ENCODE assay signal across 8 mouse cellular contexts in the genomic region with DNA sequence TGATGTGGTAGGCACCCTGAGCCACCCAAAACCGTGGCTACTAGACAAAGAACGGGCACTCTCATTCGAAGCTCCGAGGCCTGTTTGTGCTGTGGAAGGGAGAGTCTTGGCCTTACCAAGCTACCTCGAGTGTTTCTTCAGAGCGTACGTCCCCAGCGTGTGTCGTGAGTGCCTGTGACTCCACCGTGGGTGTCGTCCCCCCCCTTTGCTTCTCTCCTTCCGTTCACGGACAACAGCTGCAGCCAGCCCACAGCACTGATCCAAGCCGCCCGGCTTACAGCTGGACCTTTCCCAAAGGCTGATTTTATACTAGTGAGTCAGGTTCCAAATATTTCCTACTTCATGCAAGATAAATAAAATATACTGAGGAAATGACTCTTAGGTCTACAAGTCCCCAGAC.
DNase-seq lines count a peak whose midpoint lies in the region; ATAC-seq lines count a peak whose summit lies in the region.

No protein-coding gene starts in this region.

- 79% methylated on average over 15 of the region's 15 CpGs for WGBS in midbrain, embryonic 14.5 days
- WGBS in midbrain, embryonic 16.5 days = 79% methylated on average over 15 of the region's 15 CpGs
- WGBS in intestine, embryonic 16.5 days = 63% methylated on average over 15 of the region's 15 CpGs

- H3K27ac ChIP-seq in midbrain, embryonic 14.5 days (replicated peaks; ENCODE audit: low read depth, low read length) = no peak overlapping the region
- no peak overlapping the region for H3K27ac ChIP-seq in midbrain, embryonic 16.5 days (ENCODE audit: low read length)
- H3K27ac ChIP-seq in intestine, embryonic 16.5 days (ENCODE audit: low read length) = no peak overlapping the region

- H3K9ac ChIP-seq in midbrain, embryonic 14.5 days (replicated peaks; ENCODE audit: low read length) = no peak overlapping the region
- no peak overlapping the region for H3K9ac ChIP-seq in midbrain, embryonic 16.5 days (ENCODE audit: low read depth, low read length)
- no peak overlapping the region for H3K9ac ChIP-seq in intestine, embryonic 16.5 days (ENCODE audit: low read depth, low read length)

- no peak overlapping the region for H3K4me2 ChIP-seq in midbrain, embryonic 14.5 days (ENCODE audit: low read length)
- no peak overlapping the region for H3K4me2 ChIP-seq in midbrain, embryonic 16.5 days (ENCODE audit: low read length)
- 0 out of 2 replicates have a peak overlapping the region, but pooled peaks have one; percentile 1 for H3K4me2 ChIP-seq in intestine, embryonic 16.5 days (ENCODE audit: low read depth, low read length)

- no peaks in the 10 kb centered on the region for H3K9me3 ChIP-seq in midbrain, embryonic 14.5 days (ENCODE audit: control insufficient read depth, low read length)
- H3K9me3 ChIP-seq in midbrain, embryonic 16.5 days (replicated peaks; ENCODE audit: control insufficient read depth, low read length, poor library complexity, severe bottlenecking) = no peaks in the 10 kb centered on the region
- no peaks in the 10 kb centered on the region for H3K9me3 ChIP-seq in intestine, embryonic 16.5 days (ENCODE audit: control insufficient read depth, low read length)

- H3K27me3 ChIP-seq in midbrain, embryonic 14.5 days (ENCODE audit: control insufficient read depth, insufficient read depth, low read length) = no peaks in the 10 kb centered on the region
- H3K27me3 ChIP-seq in midbrain, embryonic 16.5 days (ENCODE audit: control insufficient read depth, insufficient read depth, low read depth, low read length) = no peaks in the 10 kb centered on the region
- no peaks in the 10 kb centered on the region for H3K27me3 ChIP-seq in intestine, embryonic 16.5 days (replicated peaks; ENCODE audit: control insufficient read depth, insufficient read depth, low read length)

- ATAC-seq in midbrain, embryonic 14.5 days (ENCODE audit: low FRiP score, low TSS enrichment) = no peak
- ATAC-seq in midbrain, embryonic 16.5 days = no peak
- ATAC-seq in intestine, embryonic 16.5 days = peak; percentile 84

- peak; percentile 18 for DNase-seq in adrenal gland, postnatal 14 days
- DNase-seq in adrenal gland, adult 8-10 months = no peak
- peak; percentile 18 for DNase-seq in midbrain, embryonic 14.5 days
- peak; percentile 14 to 22 for DNase-seq in right cerebral cortex, postnatal 36 days (ENCODE audit: low spot score in 2 of 2)
- no peak for DNase-seq in adipocyte (ENCODE audit: low spot score)
- DNase-seq in natural killer cell, adult 2 months (ENCODE audit: low spot score in 2 of 2) = no peak

- H3K4me3 ChIP-seq in midbrain, embryonic 14.5 days (replicated peaks; ENCODE audit: low read depth, low read length) = no peak overlapping the region
- no peak overlapping the region for H3K4me3 ChIP-seq in midbrain, embryonic 16.5 days (ENCODE audit: low read depth, low read length)
- no peak overlapping the region for H3K4me3 ChIP-seq in intestine, embryonic 16.5 days (ENCODE audit: low read length)

- no peaks in the 10 kb centered on the region for H3K36me3 ChIP-seq in midbrain, embryonic 14.5 days (ENCODE audit: control insufficient read depth, insufficient read depth, low read length)
- H3K36me3 ChIP-seq in midbrain, embryonic 16.5 days (ENCODE audit: control insufficient read depth, insufficient read depth, low read length) = no peaks in the 10 kb centered on the region
- no peaks in the 10 kb centered on the region for H3K36me3 ChIP-seq in intestine, embryonic 16.5 days (ENCODE audit: control insufficient read depth, insufficient read depth, low read length)

- H3K4me1 ChIP-seq in midbrain, embryonic 14.5 days (ENCODE audit: control insufficient read depth, insufficient read depth, low read length) = peaks cover 3% of the 10 kb centered on the region; the same call in 1 of the 2 replicates
- H3K4me1 ChIP-seq in midbrain, embryonic 16.5 days (ENCODE audit: control insufficient read depth, insufficient read depth, low read length) = peaks cover 14% of the 10 kb centered on the region
- no peaks in the 10 kb centered on the region for H3K4me1 ChIP-seq in intestine, embryonic 16.5 days (ENCODE audit: control insufficient read depth, insufficient read depth, low read length)

Comparison
In these comparisons a context has a peak if more than half of its experiments do, and no peak if none do; other contexts are left out.
1. DNase-seq: peak in adrenal gland, postnatal 14 days (single experiment), midbrain, embryonic 14.5 days (single experiment) and right cerebral cortex, postnatal 36 days (2 of 2); none in adrenal gland, adult 8-10 months (single experiment), adipocyte (single experiment) and natural killer cell, adult 2 months (0 of 2).